Mouse (Mus musculus): ENCODE measurements around the gene Vgll4. TPM values are rescaled to one million over a fixed set of nuclear protein-coding genes. Genes with fewer than 3 reads are reported as not detected.
A peak's percentile ranks its signal among the peaks of the same experiment; 100 is the strongest.

The Vgll4 gene
- total RNA-seq, 2 experiments from 2014 or later = 11.7 to 19.0 TPM

- peak; percentile 62 for DNase-seq (ENCODE audit: low spot score)
Observed at GRCm38 (mm10) chr6:114874138-114874928, 95.5 kb downstream of the Vgll4 start.

- DNase-seq (ENCODE audit: low spot score) = no peak
Observed at GRCm38 (mm10) chr6:114873808-114874137, 96.0 kb downstream of the Vgll4 start.

GRCm38 (mm10) chr6:114871010-114871660 is 98.7 kb downstream of the Vgll4 start:
- no peak for DNase-seq (ENCODE audit: low spot score)

DNA sequence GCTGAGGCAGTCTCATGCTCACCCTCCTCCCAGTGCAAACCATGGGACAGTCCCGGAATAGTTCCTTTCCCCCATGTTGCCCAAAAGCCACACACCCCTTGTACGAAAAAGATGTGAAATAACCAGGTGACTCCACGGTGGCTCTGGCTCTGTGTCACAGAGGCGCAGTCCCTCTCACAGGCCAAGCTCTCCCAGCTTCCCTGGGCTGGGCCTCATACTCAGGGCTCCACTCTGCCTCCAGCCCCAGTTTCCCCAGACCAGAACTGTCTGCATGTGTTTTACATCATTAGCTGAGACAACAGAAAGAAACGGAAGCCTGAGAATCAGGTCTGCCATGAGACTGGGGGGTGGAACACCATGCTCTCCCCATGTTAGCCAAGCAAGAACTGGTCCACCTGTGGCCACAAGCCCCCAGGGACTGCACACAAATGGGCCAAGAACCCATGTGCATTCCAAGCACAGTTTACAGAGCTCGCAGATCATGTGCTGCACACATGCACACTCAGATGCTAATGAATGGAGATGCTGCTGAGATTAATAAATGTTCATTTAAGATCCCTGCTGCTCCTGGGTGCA is 100.2 kb downstream of the Vgll4 start:
- DNase-seq (ENCODE audit: low spot score) = no peak

GRCm38 (mm10) chr6:114868656-114869055 is 101.1 kb downstream of the Vgll4 start:
- DNase-seq (ENCODE audit: low spot score) = no peak

DNA sequence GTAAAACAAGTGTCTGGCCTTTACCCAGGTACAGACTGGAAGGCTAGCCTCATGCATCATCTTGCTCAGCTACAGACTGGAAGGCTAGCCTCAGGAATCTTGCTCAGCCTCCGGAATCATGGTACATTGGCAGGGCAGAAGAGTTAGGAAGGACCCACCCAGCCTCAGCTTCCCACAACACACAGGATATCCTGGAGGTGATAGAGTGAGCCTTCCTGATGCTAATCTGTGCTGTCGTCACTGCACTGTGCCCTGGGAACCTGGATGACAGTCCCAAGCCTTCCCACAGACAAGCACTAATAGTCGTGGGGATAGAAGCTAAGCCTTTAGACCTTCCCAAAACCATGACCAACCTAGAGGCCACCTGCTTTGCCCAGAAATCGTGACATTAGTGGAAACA is 103.2 kb downstream of the Vgll4 start:
- DNase-seq (ENCODE audit: low spot score) = no peak

GRCm38 (mm10) chr6:114866078-114866477 is 103.7 kb downstream of the Vgll4 start:
- no peak for DNase-seq (ENCODE audit: low spot score)

DNA sequence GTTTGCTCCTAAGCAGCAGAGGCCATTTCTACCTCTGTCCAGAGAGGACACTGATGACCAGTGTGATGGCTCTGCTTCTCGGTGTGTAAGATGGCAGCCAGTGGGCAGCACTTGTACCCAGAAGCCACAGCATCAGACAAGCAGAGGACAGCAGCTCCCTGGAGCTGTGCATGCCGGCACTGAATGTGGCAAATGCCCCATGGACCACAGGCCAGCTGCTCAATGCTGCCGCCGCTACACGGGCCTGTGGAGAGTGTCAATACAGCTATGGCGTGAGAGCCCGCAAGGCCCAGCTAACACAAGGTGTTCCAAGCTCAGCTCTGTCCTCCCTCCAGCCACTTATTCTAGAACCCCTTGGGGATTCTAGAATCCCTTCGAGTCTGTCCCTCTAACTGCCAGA is 105.4 kb downstream of the Vgll4 start:
- DNase-seq (ENCODE audit: low spot score) = no peak

GRCm38 (mm10) chr6:114863501-114863900 is 106.3 kb downstream of the Vgll4 start:
- no peak for DNase-seq (ENCODE audit: low spot score)

- no peak for DNase-seq (ENCODE audit: low spot score)
Observed at GRCm38 (mm10) chr6:114862046-114862445, 107.7 kb downstream of the Vgll4 start.

GRCm38 (mm10) chr6:114861591-114861990 is 108.2 kb downstream of the Vgll4 start:
- DNase-seq (ENCODE audit: low spot score) = no peak

- peak; percentile 66 for DNase-seq (ENCODE audit: low spot score)
Observed at GRCm38 (mm10) chr6:114860677-114861568, 108.9 kb downstream of the Vgll4 start.

GRCm38 (mm10) chr6:114858722-114859053 is 111.1 kb downstream of the Vgll4 start:
- DNase-seq (ENCODE audit: low spot score) = no peak

- no peak for DNase-seq (ENCODE audit: low spot score)
Observed at GRCm38 (mm10) chr6:114857996-114858721, 111.6 kb downstream of the Vgll4 start.

DNA sequence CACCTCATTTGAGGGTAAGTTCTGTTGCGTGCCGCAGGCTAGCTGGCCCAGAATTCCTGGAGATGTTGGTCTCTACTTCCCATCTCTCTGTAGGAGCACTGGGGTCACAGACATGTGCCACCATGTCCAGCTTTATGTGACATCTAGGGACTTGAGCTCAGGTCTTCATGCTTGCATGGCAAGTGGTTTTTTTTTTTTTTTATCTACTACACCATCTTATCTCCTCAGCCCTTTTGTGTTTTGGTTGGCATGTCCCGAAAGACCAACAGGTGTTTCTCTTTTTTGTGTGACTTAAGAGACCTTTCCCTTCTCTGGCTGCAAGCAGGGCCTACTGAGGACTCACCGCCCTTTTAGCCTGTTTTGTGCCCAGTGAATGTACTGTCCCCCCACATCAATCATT is 113.3 kb downstream of the Vgll4 start:
- DNase-seq (ENCODE audit: low spot score) = no peak

- no peak for DNase-seq (ENCODE audit: low spot score)
Observed at GRCm38 (mm10) chr6:114855644-114856043, 114.2 kb downstream of the Vgll4 start.

DNA sequence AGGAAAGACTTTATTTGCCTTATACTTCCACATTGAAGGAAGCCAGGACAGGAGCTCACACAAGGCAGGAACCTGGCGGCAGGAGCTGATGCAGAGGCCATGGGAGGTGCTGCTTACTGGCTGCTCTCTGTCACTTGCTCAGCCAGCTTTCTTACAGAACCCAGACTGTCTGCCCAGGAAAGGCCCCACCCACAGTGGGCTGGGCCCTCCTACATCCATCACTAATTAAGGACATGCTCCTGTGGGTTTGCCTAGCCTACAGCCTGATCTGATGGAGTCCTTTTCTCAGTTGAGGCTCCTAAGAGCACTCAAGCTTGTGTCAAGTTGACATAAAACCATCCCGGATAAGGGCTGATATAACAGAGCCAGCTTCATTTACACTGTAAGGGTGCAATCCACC is 115.4 kb downstream of the Vgll4 start:
- DNase-seq (ENCODE audit: low spot score) = no peak

- DNase-seq (ENCODE audit: low spot score) = no peak
Observed at GRCm38 (mm10) chr6:114852739-114853138, 117.1 kb downstream of the Vgll4 start.

DNA sequence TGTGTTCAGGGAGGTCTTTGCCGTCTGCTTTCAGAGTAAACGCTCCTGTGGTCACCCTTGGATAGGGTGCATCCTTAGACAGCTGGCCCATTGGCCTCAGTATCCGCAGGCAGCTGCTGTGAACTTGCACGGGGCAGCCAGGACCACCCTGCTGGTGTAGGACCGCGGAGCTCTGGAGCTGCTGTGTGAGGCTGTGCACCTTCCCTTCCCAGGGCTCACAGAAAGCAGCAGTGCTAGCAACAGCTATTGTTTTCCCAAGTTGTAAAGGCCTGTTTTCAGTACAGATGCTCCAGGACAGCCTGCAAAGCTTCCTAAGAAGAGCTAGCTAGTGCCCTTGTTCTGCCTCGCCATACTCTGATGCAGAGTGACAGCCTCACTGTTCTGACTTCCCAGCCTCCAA is 118.1 kb downstream of the Vgll4 start:
- DNase-seq (ENCODE audit: low spot score) = no peak

GRCm38 (mm10) chr6:114849787-114850186 is 120.0 kb downstream of the Vgll4 start:
- no peak for DNase-seq (ENCODE audit: low spot score)

- no peak for DNase-seq (ENCODE audit: low spot score)
Observed at GRCm38 (mm10) chr6:114848761-114849160, 121.0 kb downstream of the Vgll4 start.
